Mouse (Mus musculus): ENCODE measurements around the gene Klhl31.

The Klhl31 gene

GRCm38 (mm10) chr9:77636450-77636951 lies at the start of gene Klhl31:
Gene Klhl31 (plus strand): TSS chr9:77636500.
- DNase-seq = no peak

- no peak for DNase-seq
Measured at GRCm38 (mm10) chr9:77586806-77587591, 49.3 kb upstream of the Klhl31 start.

DNA sequence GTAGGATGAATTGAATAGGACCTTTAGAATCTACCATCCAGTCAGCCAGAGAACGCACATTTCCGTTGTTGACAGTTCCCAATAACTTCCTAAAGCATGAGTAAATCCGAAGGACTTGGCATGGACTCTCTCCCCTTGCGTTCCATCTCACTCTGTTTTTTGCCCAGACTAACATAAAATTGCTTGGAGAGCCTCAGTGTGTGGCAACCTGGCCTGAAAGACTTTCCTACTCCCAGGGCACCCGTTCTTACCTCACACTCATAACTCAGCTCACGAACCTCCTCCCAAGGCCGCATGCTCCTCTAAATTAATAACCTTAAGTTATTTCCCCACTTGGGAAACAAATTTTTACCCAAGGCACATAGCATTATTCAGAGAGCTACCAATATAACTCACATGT lies 48.7 kb upstream of the Klhl31 start:
- DNase-seq = no peak

DNA sequence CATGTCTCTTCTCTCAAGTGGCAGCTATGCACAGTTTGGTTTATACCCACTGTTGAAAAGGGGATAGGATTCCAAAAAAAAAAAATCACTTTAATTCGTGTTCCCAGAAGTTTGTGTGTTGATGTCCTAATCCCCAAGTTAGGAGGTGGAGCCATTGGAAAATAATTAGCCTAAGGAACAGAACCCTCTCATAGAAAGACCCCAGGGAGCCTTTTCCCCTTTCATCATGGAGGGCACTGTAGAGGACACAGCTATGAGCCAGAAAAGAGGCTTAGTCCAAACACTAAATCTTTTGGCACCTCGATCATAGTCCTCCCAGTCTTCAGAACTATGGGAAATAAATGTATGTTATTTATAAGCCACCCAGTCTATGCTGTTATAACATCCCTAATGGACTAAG lies 46.8 kb upstream of the Klhl31 start:
- DNase-seq = no peak

DNA sequence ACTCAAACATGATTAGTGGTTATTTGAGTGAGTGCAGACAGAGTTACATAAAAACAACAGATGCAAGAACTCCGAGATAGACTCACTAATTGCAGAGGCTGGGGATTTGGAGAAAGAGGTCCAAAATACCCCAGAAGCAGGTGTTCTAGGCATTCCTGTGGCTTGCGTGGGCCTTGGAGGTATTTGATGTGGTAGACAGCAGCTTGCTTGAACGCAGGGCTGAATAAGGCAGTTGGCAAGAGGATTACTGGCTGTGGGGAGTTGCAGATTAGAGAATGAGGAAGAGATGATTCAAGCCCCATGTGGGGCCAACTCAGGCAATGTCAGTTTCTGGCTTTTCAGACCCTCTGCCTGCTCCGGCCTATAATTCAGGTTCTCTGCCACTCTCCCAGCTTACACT lies 43.9 kb upstream of the Klhl31 start:
- no peak for DNase-seq

GRCm38 (mm10) chr9:77595006-77595626 lies 41.2 kb upstream of the Klhl31 start:
- DNase-seq = no peak

DNA sequence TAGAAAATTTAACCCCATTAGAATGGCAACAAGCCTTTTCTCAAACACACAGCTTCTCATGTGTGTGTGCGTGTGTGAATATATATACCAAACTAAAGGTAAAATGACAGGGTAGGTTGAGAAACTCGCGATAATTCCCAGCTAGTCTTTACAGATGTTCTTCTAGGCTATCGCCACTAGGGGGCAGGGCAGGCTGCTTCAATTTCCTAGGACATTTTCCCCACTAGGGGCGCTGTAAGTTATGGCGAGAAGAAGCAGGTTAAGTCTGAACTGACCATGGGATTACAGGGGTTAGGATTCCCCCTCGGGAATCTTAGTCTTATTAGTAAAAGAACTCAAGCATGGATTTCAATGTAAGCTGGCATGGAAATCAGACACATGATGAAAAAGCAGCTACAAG lies 39.9 kb upstream of the Klhl31 start:
- DNase-seq = peak; percentile 84

GRCm38 (mm10) chr9:77598560-77598959 lies 37.7 kb upstream of the Klhl31 start:
- DNase-seq = no peak

DNA sequence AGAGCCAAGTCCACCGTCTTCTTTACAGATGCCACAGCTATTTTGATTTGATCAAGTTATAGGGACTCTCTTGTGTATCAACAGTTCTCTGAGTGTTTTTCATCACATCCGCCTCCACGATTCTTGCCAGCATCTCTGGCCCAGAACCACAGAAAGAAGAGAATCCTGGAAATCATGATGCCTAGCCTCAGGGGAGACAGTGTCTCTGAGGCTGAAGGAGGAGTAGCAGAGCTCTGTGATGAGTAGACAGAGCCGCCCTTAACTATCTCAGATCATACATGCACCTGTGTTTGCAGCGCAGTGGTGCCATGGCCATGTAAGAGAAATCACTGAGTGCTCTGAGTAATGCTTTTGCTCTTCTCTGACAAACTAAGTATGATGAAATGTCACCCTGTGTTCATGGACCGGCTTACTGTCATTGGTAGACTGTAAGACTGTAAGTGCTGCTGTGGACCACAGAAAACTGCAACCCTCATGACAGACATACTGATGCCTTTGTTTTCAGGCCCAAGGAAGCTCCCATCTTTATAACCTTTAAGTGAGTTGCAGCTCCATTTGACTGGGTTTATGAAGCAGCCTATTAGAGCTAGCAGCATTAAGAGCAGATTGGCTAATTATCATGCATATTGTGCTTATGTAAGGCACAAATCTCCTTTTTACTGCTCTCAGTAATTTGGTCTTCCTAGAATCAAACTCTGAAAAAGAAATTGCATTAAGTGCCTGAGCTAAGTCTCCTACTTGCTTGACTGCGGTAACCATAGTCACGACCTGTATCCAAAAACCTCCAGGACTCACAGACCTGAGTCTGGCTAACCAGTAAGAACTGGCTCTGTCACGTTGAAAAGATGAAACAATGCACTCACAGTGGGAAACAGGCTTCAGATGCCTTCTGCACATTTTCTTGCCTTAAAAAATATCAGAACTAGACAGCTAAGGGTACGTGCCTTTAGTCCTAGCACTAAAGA lies 33.7 kb upstream of the Klhl31 start:
- DNase-seq = no peak

DNA sequence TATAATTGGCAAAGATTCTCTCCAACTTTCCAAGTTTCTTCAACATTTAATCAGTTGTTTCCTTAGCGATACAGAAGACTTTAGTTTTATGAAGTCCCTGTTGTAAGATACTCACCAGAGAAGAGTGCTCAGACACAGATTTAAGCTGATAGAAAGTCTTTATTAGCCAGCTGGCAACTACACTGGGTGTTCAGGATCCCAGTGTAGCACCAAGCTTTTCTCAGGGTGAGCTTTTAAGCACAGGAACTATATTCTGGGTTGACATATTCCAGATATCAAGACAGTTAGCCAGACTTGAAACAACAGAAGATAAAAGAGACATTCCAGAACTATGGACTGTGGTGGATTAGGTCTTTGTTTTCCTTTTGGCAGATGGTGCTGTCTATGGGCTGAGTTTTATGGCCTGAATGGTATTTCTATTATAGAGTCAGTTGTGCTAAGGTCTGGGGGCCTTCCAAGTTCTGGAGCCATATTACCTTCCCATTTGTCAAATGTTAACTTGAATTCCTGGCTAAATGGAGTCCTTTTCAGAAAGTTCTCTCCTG lies 32.3 kb upstream of the Klhl31 start:
- DNase-seq = no peak

DNA sequence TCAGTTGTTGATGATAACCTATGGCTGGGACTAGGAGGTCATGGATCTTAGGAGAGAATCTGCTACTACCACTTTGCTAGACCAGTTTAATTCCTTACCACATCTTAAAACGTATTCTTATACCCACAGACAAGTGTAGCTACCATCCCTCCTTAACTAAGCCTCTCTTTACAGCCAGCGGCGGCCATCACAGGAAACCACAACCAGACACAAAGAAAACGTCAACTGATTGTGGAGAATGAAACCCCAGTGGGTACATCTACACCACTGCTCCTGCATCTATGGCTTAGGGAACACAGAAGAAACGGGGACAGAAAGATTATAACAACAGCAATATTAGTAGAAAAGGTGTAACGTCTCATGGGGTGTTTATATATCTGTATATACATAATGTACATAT lies 29.0 kb upstream of the Klhl31 start:
- no peak for DNase-seq

DNA sequence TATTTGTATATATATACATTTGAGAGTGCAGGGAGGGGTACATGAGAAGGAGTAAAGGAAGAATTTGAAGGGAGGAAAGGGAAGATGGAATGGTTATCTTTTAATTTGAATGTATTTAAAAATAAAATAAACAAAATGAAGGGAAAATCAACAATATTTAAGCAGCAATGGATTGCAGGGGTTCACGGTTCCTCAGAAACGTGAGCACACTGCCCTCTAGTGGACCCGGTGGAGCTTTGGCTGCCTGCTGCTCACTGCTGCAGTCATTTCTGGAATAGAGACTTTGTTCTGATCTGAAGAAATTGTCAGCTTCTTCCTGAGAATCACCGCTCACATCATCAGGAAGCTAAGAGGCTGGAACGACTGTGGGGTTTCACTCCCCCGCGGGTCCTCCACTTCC lies 28.5 kb upstream of the Klhl31 start:
- peak; percentile 36 for DNase-seq

DNA sequence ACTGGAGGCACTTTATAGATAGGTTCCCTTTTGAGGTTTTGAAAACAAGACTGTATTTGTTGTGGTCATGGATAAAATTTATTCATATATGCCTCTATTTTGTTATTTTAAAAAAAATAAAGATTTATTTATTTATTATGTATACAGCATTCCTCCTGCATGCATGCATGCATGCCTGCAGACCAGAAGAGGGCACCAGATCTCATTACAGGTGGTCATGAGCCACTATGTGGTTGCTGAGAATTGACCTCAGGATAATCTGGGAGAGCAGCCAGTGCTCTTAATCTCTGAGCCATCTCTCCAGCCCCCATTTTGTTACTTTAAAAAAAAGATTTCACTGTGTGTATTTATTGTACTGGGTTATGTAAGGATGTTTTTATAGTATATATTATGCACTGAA lies 25.5 kb upstream of the Klhl31 start:
- DNase-seq = no peak

- no peak for DNase-seq
Measured at GRCm38 (mm10) chr9:77612349-77612748, 24.0 kb upstream of the Klhl31 start.

DNA sequence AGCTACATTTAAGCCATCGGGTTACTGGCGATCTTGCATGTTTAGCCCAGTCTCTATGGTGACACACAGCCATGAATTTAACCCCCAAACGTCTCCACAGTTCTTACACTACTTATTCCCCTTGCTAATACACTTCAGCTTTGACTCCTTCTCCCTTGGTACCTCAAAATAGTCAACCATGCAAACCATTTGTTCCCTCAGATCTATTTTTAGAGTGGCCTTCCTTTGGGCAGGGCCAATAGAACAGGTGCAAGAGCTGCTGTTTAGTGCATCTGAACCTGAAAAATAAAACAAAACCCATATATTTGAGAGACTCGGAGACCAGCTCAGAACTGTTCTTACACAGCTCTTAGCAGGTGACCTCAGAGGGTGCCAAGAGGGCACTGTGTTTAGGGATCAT lies 20.4 kb upstream of the Klhl31 start:
- no peak for DNase-seq

GRCm38 (mm10) chr9:77616796-77617195 lies 19.5 kb upstream of the Klhl31 start:
- no peak for DNase-seq

DNA sequence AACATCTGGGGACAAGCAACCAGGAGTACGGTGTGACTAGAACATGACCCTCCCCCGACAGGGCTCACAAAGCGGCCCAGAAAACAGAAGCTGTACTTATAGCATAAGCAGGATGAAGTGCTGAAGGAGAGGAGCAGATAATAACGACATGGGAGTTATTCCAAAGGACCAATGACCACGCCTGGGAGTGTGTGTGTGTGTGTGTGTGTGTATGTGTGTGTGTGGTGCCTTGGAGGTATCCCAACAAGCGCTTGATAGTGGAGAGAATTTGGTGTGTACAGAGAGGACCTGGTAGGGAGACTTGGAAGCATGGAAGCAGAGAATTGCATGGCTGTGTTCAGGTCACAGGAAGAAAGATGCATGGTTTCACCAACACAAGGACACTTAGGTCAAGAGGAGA lies 18.5 kb upstream of the Klhl31 start:
- DNase-seq = no peak

GRCm38 (mm10) chr9:77618392-77618791 lies 17.9 kb upstream of the Klhl31 start:
- DNase-seq = no peak

GRCm38 (mm10) chr9:77620077-77620476 lies 16.2 kb upstream of the Klhl31 start:
- DNase-seq = no peak

GRCm38 (mm10) chr9:77620482-77620881 lies 15.8 kb upstream of the Klhl31 start:
- peak; percentile 20 for DNase-seq

DNA sequence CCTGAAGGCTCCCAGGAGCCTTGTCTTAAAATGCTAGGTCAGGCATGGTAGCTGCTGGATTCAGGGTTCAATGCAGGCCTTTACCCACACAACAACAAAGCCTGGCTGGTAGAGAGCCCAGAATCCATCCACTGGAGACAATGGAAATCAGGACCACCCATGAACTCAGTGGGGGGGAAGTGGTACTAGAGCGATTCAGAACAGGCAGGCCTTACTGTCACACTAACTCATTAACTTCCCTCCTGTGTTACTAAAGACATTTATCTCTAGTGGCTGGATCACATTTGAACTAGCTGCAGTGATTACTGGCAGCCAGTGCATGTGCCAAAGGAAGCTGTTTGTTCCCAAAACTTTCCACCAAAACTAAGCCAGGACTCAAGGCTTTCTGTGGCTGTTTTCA lies 13.4 kb upstream of the Klhl31 start:
- no peak for DNase-seq

DNA sequence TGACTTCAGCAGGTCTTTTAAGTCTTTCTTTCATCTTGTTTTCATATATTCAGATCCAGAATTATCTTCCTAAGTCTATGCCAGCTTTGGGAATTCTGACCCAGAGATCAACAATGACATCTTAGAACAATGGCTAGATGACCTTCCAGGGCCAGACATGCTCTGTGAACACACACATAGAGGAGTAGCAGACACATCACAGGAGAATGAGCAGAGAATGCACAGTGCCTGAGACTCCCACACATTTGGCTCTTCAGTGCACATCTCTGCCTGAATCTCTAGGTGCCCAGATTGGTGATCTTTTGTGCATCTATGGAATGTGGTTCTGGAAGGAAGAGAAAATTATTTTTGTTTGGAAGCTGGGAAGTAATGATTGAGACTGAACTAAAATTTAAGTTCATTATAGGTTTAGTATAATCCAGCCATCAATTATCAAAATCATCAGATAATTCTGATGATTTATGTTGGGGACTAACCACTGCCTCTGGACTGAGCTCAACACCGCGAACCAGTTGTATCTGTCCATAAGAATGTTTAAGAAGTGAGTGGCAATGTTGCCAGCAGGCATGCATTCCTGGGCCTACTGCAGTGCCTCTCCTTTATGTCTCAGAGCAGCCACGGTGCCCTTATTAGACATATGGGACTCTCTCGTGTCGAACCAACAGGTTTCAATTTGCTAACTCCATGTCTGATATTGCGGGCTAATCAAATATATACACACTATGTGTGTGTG lies 12.8 kb upstream of the Klhl31 start:
- no peak for DNase-seq
